ENCODE assay signal across 8 mouse cellular contexts in genomic region chr4:46463130-46463830, GRCm38 (mm10). TPM values are rescaled to one million over a fixed set of nuclear protein-coding genes. Genes with fewer than 3 reads are reported as not detected.
DNase-seq lines count a peak whose midpoint lies in the region; ATAC-seq and TF ChIP-seq lines count a peak whose summit lies in the region.

No protein-coding gene starts in this region.

- H3K9ac ChIP-seq in liver, postnatal 0 days (replicated peaks), result no peak overlapping the region

- WGBS in liver, postnatal 0 days (ENCODE audit: insufficient replicate concordance), result 78% methylated on average over 7 of the region's 7 CpGs

- intact Hi-C loops in gastrocnemius, adult 2 months (cut with DNase I), result loop anchor here (10.0 kb wide), 1 partner anchor 268 kb away; the partner anchor contains the start of gene Xpa

- H3K36me3 ChIP-seq in liver, postnatal 0 days (replicated peaks; ENCODE audit: insufficient read depth, low read length), result peaks cover 95% of the 10 kb centered on the region

- H3K27me3 ChIP-seq in liver, postnatal 0 days (ENCODE audit: insufficient read depth, low read length), result no peaks in the 10 kb centered on the region

- TF ChIP-seq CTCF in gastrocnemius, adult 2 months (IDR thresholded peaks at IDR 0.05), result peak; percentile 56
- peak; percentile 38; the same call in 1 of the 2 replicates for TF ChIP-seq CTCF in embryonic fibroblast, embryonic 13.5 days (IDR thresholded peaks at IDR 0.05; ENCODE audit: borderline replicate concordance, insufficient read depth, low read length)
- TF ChIP-seq CTCF in liver, postnatal 0 days (IDR thresholded peaks at IDR 0.05; ENCODE audit: low read depth), result peak; percentile 73

- H3K4me2 ChIP-seq in liver, postnatal 0 days (ENCODE audit: low read depth, low read length), result no peak overlapping the region

- TF ChIP-seq POLR2A in embryonic fibroblast, embryonic 13.5 days (IDR thresholded peaks at IDR 0.05; ENCODE audit: low read depth, low read length), result no peak

- peaks cover 4% of the 10 kb centered on the region; the same call in 1 of the 2 replicates for H3K4me1 ChIP-seq in embryonic fibroblast, embryonic 13.5 days (ENCODE audit: control insufficient read depth, insufficient read depth, low read length)
- no peaks in the 10 kb centered on the region; the same call in 1 of the 2 replicates for H3K4me1 ChIP-seq in liver, postnatal 0 days (ENCODE audit: insufficient read depth)

- H3K27ac ChIP-seq in gastrocnemius, adult 2 months, result peak overlapping the region; percentile 81
- no peak overlapping the region for H3K27ac ChIP-seq in embryonic fibroblast, embryonic 13.5 days (ENCODE audit: insufficient read depth, low read length)
- no peak overlapping the region for H3K27ac ChIP-seq in liver, postnatal 0 days (ENCODE audit: low read depth)

- TF ChIP-seq EP300 in liver, postnatal 0 days (IDR thresholded peaks at IDR 0.05; ENCODE audit: low read depth), result no peak

- peak; percentile 48 for DNase-seq in gastrocnemius, adult 2 months
- no peak for DNase-seq in gastrocnemius, adult 8-10 months (ENCODE audit: low spot score in 2 of 2)
- peak; percentile 52 for DNase-seq in right cerebral cortex, postnatal 4 days
- DNase-seq in right cerebral cortex, postnatal 25 days, result no peak
- peak; percentile 70 for DNase-seq in liver, postnatal 0 days
- peak; percentile 77 for DNase-seq in thymus, postnatal 0 days (ENCODE audit: low spot score)
- no peak for DNase-seq in right cerebral cortex, adult 2 months (ENCODE audit: low spot score in 2 of 2)

- no peak overlapping the region for H3K4me3 ChIP-seq in gastrocnemius, adult 2 months
- no peak overlapping the region for H3K4me3 ChIP-seq in embryonic fibroblast, embryonic 13.5 days (ENCODE audit: insufficient read depth, low read length)
- H3K4me3 ChIP-seq in liver, postnatal 0 days (ENCODE audit: low read depth, low read length), result no peak overlapping the region

- H3K9me3 ChIP-seq in liver, postnatal 0 days (ENCODE audit: low read length), result no peaks in the 10 kb centered on the region

- ATAC-seq in liver, postnatal 0 days, result peak; percentile 65; the same call in 1 of the 2 replicates

RNA-seq across cellular contexts. Expression of gene Anp32b, which starts 12.6 kb away (rescaled TPM):
- 10 to 100 TPM; 62.7 to 65.8 TPM for total RNA-seq in gastrocnemius, adult 2 months (2021)
- total RNA-seq in gastrocnemius, adult 8-10 months (2022), result 10 to 100 TPM; 64.6 to 80.2 (median 70.7) TPM
- 202 and 231 TPM in 2 replicates for polyA plus RNA-seq in embryonic fibroblast, embryonic 13.5 days (2011; ENCODE audit: insufficient read length, low read depth, missing spikeins)
- polyA plus RNA-seq in liver, postnatal 0 days (2015; fragmentation: Nextera tagmentation; extraction: Ambion mirVana), result 184 and 188 TPM in 2 replicates
- 356 and 374 TPM in 2 replicates for polyA plus RNA-seq in thymus, postnatal 0 days (2015; fragmentation: Nextera tagmentation; extraction: Ambion mirVana)

RNA-seq across cellular contexts. Expression of gene Nans, which starts 25.8 kb away (rescaled TPM):
- 10 to 100 TPM; 15.1 to 20.6 TPM for total RNA-seq in gastrocnemius, adult 2 months (2021)
- 10 to 100 TPM; 15.3 to 19.1 (median 16.8) TPM for total RNA-seq in gastrocnemius, adult 8-10 months (2022)
- polyA plus RNA-seq in embryonic fibroblast, embryonic 13.5 days (2011; ENCODE audit: insufficient read length, low read depth, missing spikeins), result 89.9 and 92.1 TPM in 2 replicates
- 23.8 and 25.0 TPM in 2 replicates for polyA plus RNA-seq in liver, postnatal 0 days (2015; fragmentation: Nextera tagmentation; extraction: Ambion mirVana)
- 111 and 114 TPM in 2 replicates for polyA plus RNA-seq in thymus, postnatal 0 days (2015; fragmentation: Nextera tagmentation; extraction: Ambion mirVana)

RNA-seq across cellular contexts. Expression of gene Hemgn, which starts 50.0 kb away (rescaled TPM):
- total RNA-seq in gastrocnemius, adult 2 months (2021), result not detected
- total RNA-seq in gastrocnemius, adult 8-10 months (2022), result not detected
- not detected in 2 replicates for polyA plus RNA-seq in embryonic fibroblast, embryonic 13.5 days (2011; ENCODE audit: insufficient read length, low read depth, missing spikeins)
- polyA plus RNA-seq in liver, postnatal 0 days (2015; fragmentation: Nextera tagmentation; extraction: Ambion mirVana), result 117 and 135 TPM in 2 replicates
- 5.3 and 6.8 TPM in 2 replicates for polyA plus RNA-seq in thymus, postnatal 0 days (2015; fragmentation: Nextera tagmentation; extraction: Ambion mirVana)

Comparison
In these comparisons a context has a peak if more than half of its experiments do, and no peak if none do; other contexts are left out.
1. DNase-seq: peak in gastrocnemius, adult 2 months (single experiment), right cerebral cortex, postnatal 4 days (single experiment), liver, postnatal 0 days (single experiment) and thymus, postnatal 0 days (single experiment); none in gastrocnemius, adult 8-10 months (0 of 2), right cerebral cortex, postnatal 25 days (single experiment) and right cerebral cortex, adult 2 months (0 of 2).
2. RNA of gene Hemgn, which starts 50.0 kb away (polyA plus RNA-seq): 117 to 135 TPM in liver, postnatal 0 days; 5.3 to 6.8 TPM in thymus, postnatal 0 days and not detected in embryonic fibroblast, embryonic 13.5 days; every median in the first group is over 10 times any median in the second.
3. Peak in every context shown above with its lines, with median percentiles within 50 percentile points of each other: CTCF ChIP-seq.